Mouse (Mus musculus) limb, embryonic 13.5 days (tissue): Measurements from ENCODE around the gene Boc. TPM values are rescaled to one million over a fixed set of nuclear protein-coding genes. Genes with fewer than 3 reads are reported as not detected.

Experiments
- ATAC-seq: fragments of 200-750 bp; cut with Nextera tagmentation; 2 replicates; pipeline ENCODE4 v1.8.0; 2017; ENCODE audit warnings: low read depth, moderate number of reproducible peaks, moderate TSS enrichment; ENCODE audit not compliant: low FRiP score
- H3K27ac ChIP-seq: fragments of 300-500 bp; sonication (generic); 2 replicates; pipeline ENCODE4 v1.5.1; 2015; ENCODE audit warnings: inconsistent platforms, mild to moderate bottlenecking, moderate library complexity
- H3K27me3 ChIP-seq: fragments of 300-500 bp; sonication (generic); 2 replicates; pipeline ENCODE4 v1.6.1; 2015; ENCODE audit warnings: mild to moderate bottlenecking, inconsistent platforms
- H3K36me3 ChIP-seq: fragments of 300-500 bp; sonication (generic); 2 replicates; pipeline ENCODE4 v1.6.1; 2015; ENCODE audit warnings: inconsistent platforms, mild to moderate bottlenecking, moderate library complexity
- H3K4me1 ChIP-seq: fragments of 300-500 bp; sonication (generic); 2 replicates; pipeline ENCODE4 v1.6.1; 2015; ENCODE audit warnings: inconsistent platforms
- H3K4me2 ChIP-seq: fragments of 300-500 bp; sonication (generic); replicated peaks from 2 replicates; pipeline ENCODE4 v1.6.1; 2015; ENCODE audit warnings: inconsistent platforms, mild to moderate bottlenecking, moderate library complexity
- H3K4me3 ChIP-seq: fragments of 300-500 bp; sonication (generic); 2 replicates; pipeline ENCODE4 v1.5.1; 2015; ENCODE audit warnings: moderate library complexity, mild to moderate bottlenecking, inconsistent platforms
- H3K9ac ChIP-seq: fragments of 300-500 bp; sonication (generic); 2 replicates; pipeline ENCODE4 v1.6.1; 2015; ENCODE audit warnings: mild to moderate bottlenecking, inconsistent platforms
- H3K9me3 ChIP-seq: fragments of 300-500 bp; sonication (generic); 2 replicates; pipeline ENCODE4 v1.6.1; 2016; ENCODE audit warnings: inconsistent platforms
- WGBS: fragments of 180-500 bp; shearing (Covaris S2); methylation state at CpG from one replicate; pipeline ENCODE4 v1.1.7; 2015; 5-methylcytosine and 5-hydroxymethylcytosine counted together
- polyA plus RNA-seq: library from polyadenylated mRNA; unstranded; fragments of >200 nt; fragmentation: Nextera tagmentation; extraction: Ambion mirVana; gene quantifications from 2 replicates; pipeline ENCODE4 v1.2.1, GENCODE M21; 2015

Gene Boc
- polyA plus RNA-seq, 1 experiment from 2014 or later, result 63.5 TPM

DNA sequence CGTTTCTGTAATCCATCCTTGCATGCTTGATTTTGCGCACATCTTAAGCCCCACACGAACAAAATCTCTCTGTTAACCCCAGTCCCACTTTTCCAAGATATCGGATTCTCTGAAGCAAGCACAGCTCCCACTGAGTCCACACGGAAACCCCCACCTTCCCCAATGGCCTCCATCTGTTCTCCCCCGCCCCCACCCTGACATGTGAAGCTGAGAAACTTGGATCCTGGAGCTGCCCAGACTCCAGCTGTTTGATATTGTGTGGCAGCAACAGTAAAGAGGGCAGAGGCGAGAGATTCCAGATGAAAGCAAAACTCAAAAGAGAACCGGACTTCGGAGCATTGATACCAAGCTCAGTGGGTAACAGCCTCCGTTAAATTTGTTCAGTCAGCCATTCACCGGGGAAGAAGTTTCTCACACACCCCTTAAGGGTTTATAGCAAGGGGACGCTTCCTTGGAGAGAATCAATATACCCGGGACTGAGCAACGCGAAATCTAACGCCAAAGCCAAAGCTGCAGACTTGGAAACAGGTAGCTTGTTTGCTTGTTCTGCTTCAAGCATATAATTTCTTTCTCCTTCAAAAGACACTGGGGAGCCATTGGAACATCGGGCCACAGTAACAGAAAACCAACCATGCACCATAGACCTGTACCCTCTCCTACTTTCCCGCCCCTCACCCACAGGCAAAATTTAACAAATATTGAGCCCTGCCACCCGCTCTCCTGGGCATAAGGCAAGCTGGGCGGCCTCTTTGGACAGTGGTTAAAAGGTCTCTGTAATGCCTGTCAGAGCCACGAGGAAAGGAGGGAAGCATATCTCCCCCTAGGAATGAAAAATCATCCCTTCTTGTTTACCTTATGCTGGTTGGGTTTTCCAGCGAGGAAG, 6.9 kb upstream of the Boc start:
- peak; percentile 74 for ATAC-seq
- peak overlapping the region; percentile 25 for H3K4me3 ChIP-seq
- H3K4me1 ChIP-seq, result peaks cover 21% of the 10 kb centered on the region
- H3K4me2 ChIP-seq, result peak overlapping the region; percentile 62
- H3K9me3 ChIP-seq, result no peaks in the 10 kb centered on the region
- peak overlapping the region; percentile 43; the same call in 1 of the 2 replicates for H3K9ac ChIP-seq
- H3K27ac ChIP-seq, result peak overlapping the region; percentile 55; the same call in 1 of the 2 replicates
- 24% methylated on average over 22 of the region's 22 CpGs for WGBS
- H3K27me3 ChIP-seq, result no peaks in the 10 kb centered on the region
- no peaks in the 10 kb centered on the region for H3K36me3 ChIP-seq

DNA sequence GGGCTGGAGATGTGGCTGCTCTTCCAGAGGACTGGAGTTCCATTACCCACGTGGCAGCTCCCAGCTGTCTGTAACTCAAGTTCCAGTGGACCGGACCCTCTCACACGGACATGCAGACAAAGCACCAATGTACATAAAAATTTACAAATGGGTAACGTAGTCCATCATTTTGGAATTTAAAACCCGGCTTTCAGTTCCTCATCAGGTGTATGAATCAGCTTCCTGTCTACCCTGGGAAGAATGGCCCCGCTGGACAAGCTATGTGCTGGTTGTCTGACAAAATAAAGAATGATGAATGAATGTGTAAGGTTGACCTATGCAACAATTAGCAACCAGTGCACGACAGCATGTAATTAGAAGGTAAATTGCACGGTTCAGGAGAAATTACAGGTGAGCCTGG, 5.7 kb upstream of the Boc start:
- ATAC-seq, result no peak; the same call in 1 of the 2 replicates
- Histone ChIP-seq H3K4me1 (peaks cover 26% of the 10 kb centered on the region), H3K27me3 (no peaks in the 10 kb centered on the region), H3K4me2 (no peak overlapping the region), H3K9ac (no peak overlapping the region), H3K4me3 (no peak overlapping the region), H3K27ac (no peak overlapping the region), H3K9me3 (no peaks in the 10 kb centered on the region), H3K36me3 (no peaks in the 10 kb centered on the region)
- WGBS, result 59% methylated on average over 8 of the region's 8 CpGs

DNA sequence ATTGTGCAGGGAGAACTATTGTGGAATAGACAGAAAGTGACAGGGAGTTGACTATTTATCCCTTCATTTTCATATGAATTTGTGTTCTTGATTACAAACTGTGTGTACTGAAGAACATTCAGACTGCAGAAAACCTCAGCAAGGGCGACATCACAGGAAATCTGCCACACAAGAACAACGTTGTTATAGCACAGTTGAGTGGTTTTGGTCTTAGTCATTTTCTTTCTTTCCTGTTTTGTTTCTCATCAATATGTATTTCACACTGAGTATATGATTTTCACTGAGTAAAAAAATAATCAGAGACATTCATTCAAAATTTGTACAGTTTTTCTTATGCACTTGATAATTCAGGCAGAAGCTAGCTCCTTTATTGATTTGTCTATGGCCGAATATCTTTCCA, 3.4 kb upstream of the Boc start:
- 80% methylated on average over 3 of the region's 3 CpGs for WGBS

DNA sequence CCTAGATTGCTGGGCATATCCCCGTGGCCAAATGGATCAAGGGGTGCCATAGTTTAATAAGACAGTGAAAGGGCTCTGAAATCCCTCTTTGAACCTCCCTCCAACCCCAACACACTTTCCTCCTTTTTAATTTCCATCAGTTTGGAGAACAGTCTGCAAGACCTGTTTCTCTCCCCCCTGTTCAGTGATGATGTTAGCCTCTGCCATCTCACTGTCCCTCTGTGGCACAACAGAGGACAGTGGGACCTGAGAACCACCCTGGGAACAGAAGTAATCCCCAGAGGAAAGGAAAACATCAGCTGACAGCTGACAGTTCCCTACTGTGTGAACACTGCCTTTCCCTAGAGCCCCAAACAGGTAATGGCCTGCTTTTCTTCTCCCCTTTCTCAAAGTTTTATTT, 1.5 kb upstream of the Boc start:
- WGBS, result 21% methylated on average over 1 of the region's 1 CpGs
- Histone ChIP-seq H3K4me1 (peaks cover 35% of the 10 kb centered on the region), H3K4me2 (no peak overlapping the region), H3K27ac (no peak overlapping the region), H3K27me3 (no peaks in the 10 kb centered on the region), H3K4me3 (no peak overlapping the region), H3K36me3 (no peaks in the 10 kb centered on the region), H3K9ac (no peak overlapping the region), H3K9me3 (no peaks in the 10 kb centered on the region)
- no peak for ATAC-seq

More for the DNA sequence above, 3.4 kb upstream of the Boc start:
- peaks cover 31% of the 10 kb centered on the region for H3K4me1 ChIP-seq
- H3K4me2 ChIP-seq, result no peak overlapping the region
- H3K27me3 ChIP-seq, result no peaks in the 10 kb centered on the region
- no peaks in the 10 kb centered on the region for H3K9me3 ChIP-seq
- H3K9ac ChIP-seq, result no peak overlapping the region
- no peak overlapping the region for H3K27ac ChIP-seq
- no peak overlapping the region for H3K4me3 ChIP-seq
- H3K36me3 ChIP-seq, result no peaks in the 10 kb centered on the region
- no peak for ATAC-seq

DNA sequence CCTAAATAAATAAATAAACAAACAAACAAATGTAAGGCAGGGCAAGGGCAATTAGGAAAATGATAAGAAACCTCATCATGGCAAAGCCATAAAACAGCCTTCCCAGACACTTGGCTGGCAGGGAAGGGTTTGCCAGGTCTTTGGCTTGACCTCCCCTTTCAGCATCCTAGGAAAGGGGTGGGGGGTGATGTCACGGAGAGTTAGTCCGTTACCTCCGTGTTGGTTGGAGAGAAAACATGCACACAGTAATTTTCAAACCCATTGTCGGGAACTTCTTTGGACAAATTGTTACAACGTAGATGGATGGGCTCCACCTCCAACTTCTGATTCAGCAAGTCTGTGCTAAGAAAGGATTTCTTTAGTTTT, 616 bp upstream of the Boc start:
- Histone ChIP-seq H3K4me1 (peaks cover 35% of the 10 kb centered on the region), H3K36me3 (no peaks in the 10 kb centered on the region), H3K4me3 (peak overlapping the region; percentile 98), H3K27ac (peak overlapping the region; percentile 99; the same call in 1 of the 2 replicates), H3K9ac (0 out of 2 replicates have a peak overlapping the region, but pooled peaks have one; percentile 100), H3K27me3 (no peaks in the 10 kb centered on the region), H3K9me3 (no peaks in the 10 kb centered on the region), H3K4me2 (peak overlapping the region; percentile 71)
- WGBS, result 9% methylated on average over 5 of the region's 5 CpGs
- ATAC-seq, result no peak

DNA sequence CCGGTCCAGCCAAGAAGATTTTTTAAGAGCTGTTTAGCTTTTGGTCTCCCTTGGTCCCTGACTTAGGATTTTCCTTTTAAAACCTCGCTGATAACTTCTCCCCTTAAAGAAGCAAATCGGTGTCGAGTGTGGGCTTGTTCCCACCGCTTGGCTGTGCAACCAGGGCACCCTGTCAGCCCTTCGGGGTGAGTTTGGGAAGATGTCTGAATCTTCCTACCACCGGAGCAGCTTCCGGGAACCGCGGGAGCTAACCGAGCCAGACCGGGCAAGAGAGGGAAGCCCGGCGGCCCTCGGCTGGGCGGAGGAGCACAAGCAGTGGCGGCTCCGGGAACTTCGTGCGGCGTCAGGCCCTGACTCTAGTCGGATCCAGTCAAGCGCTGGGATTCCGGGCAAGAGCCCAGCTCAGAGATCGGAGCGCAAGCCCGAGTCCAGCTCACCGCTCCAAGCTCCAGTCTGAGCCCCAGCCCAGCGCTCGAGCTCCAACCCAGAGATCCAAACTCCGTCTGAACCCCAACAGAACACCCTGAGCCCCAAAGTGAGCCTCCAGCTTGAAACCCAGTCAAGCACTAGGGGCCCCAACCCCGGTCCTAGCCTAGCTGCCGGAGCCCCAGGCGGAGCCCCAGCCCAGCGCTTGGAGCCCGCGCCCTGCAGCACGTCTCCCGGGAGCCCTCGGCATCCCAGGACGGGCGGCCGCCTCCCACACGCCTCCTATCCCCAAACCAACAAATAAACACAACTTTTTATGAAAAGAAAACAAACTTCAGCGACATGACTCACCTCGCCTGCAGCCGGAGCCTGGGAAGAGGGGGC, 831 bp downstream of the Boc start:
- H3K4me2 ChIP-seq, result peak overlapping the region; percentile 71
- peak overlapping the region; percentile 100 for H3K9ac ChIP-seq
- ATAC-seq, result peak; percentile 61
- peaks cover 48% of the 10 kb centered on the region for H3K4me1 ChIP-seq
- under 1% methylated on average over 47 of the region's 47 CpGs for WGBS
- peak overlapping the region; percentile 99 for H3K27ac ChIP-seq
- no peaks in the 10 kb centered on the region for H3K27me3 ChIP-seq
- H3K4me3 ChIP-seq, result peak overlapping the region; percentile 98
- H3K9me3 ChIP-seq, result no peaks in the 10 kb centered on the region
- peaks cover 4% of the 10 kb centered on the region; the same call in 1 of the 2 replicates for H3K36me3 ChIP-seq

DNA sequence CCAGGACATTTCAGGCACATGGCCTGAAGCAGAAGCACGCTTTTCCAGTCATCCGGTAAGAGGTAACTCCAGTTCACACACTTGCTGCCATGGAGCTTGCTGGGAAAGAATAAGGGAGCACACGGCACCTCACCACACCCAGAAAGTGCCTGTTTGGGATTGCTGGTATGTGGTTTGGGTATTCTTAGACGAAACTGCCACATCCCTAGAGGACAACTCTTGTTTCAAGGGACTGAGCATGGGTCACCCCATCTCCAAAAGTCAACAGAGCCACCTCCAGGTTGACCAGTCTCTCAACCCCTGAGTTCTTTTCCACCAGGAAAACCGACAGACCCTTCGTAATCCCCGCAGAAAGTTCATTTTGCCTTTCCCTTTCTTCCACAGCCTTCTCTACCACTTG, 1.6 kb downstream of the Boc start:
- Histone ChIP-seq H3K9me3 (no peaks in the 10 kb centered on the region), H3K4me2 (peak overlapping the region; percentile 71), H3K4me3 (peak overlapping the region; percentile 98), H3K36me3 (peaks cover 4% of the 10 kb centered on the region; the same call in 1 of the 2 replicates), H3K27me3 (no peaks in the 10 kb centered on the region), H3K27ac (peak overlapping the region; percentile 99), H3K9ac (peak overlapping the region; percentile 100), H3K4me1 (peaks cover 55% of the 10 kb centered on the region)
- ATAC-seq, result no peak
- WGBS, result 16% methylated on average over 7 of the region's 7 CpGs

DNA sequence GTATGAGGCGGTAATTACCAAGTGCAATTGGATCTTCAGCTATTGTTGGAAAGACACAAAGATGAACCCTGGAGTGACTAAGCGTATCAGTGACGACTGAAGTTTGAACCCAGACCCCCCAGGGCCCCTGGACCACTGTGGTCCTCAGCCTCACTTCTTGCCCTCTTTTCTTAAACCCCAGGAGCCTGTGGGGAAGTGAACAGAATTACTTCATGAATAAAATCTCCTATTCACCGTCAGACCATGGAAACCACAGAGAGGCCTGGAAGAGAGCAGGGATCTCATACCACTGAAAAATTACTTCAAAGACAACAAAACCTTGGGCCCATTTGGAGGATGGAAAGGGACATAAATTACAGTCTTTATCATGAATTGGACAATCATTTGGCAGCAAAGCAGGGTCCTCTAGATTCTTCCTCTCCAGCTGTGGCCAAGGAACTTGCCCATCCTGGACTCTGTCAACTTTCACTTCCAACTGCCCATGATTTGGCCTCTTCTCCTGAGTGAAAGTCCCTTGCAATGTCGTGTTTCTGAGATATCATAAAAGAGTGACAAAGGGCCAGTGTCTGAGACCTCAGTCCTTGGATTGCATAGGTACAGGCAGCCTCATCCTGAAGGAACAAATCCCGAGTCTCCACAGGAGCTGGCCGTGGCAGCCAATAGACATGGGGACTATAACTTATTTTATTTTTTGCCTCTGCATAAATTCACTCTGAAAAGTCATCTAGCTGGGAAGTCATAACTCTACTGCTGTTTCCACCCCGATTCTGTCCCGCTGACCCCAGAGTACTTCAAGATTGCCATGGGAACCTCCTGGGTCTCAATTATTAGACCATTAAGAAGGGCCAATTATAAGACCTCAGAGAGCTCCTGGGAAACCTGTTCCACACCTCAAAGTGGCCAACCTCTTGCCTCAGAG, 2.6 kb downstream of the Boc start:
- H3K9me3 ChIP-seq, result no peaks in the 10 kb centered on the region
- H3K27me3 ChIP-seq, result no peaks in the 10 kb centered on the region
- no peak for ATAC-seq
- peak overlapping the region; percentile 98 for H3K4me3 ChIP-seq
- peak overlapping the region; percentile 100 for H3K9ac ChIP-seq
- H3K4me2 ChIP-seq, result peak overlapping the region; percentile 71
- H3K4me1 ChIP-seq, result peaks cover 66% of the 10 kb centered on the region
- 34% methylated on average over 9 of the region's 9 CpGs for WGBS
- peaks cover 10% of the 10 kb centered on the region; the same call in 1 of the 2 replicates for H3K36me3 ChIP-seq
- peak overlapping the region; percentile 99 for H3K27ac ChIP-seq

DNA sequence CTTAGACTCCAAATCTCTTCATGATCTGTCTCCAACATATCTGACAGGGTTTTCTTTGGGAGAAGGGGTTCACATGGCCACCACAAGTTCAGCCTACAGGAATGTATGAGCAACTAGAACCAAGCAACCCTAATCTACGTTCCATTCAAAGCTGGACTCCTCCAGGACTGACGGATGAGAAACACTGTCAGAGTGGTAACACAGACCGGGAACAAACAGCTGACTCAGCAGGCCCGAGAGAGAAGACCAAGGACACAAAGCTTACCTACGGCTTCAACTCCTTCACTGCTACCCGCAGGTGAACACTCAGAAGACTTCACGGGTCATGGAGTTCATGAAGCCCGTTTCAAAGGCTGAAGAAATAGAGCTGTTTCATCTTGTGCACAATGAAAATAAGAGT, 4.8 kb downstream of the Boc start:
- H3K27ac ChIP-seq, result peak overlapping the region; percentile 11; the same call in 1 of the 2 replicates
- no peak overlapping the region for H3K9ac ChIP-seq
- H3K4me3 ChIP-seq, result peak overlapping the region; percentile 31
- peak overlapping the region; percentile 60 for H3K4me2 ChIP-seq
- ATAC-seq, result no peak
- WGBS, result 66% methylated on average over 8 of the region's 8 CpGs
- peaks cover 77% of the 10 kb centered on the region for H3K4me1 ChIP-seq
- H3K27me3 ChIP-seq, result no peaks in the 10 kb centered on the region
- peaks cover 25% of the 10 kb centered on the region for H3K36me3 ChIP-seq
- H3K9me3 ChIP-seq, result no peaks in the 10 kb centered on the region

DNA sequence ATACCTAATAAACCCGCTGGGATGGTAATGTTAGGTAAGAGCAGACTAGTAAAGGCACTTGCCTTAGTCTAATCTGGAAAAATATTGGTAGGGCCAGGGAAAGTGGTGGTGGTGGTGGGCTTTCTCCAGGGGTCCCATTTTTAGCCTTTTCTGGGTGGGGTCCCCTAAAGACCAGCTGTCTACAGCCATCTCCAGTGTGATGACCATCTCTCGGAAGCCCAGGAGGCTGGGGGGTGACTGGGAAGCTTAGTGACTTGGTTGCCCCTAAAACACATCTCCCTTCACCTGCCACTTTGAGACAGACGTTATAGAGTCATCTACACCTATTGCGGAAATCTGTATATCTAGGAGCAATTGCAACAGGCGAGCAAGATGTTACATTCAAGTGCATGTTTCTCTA, 6.0 kb downstream of the Boc start:
- Histone ChIP-seq H3K36me3 (peaks cover 35% of the 10 kb centered on the region), H3K9ac (no peak overlapping the region), H3K4me2 (peak overlapping the region; percentile 60), H3K27me3 (no peaks in the 10 kb centered on the region), H3K9me3 (no peaks in the 10 kb centered on the region), H3K27ac (peak overlapping the region; percentile 10; the same call in 1 of the 2 replicates), H3K4me3 (peak overlapping the region; percentile 19; the same call in 1 of the 2 replicates), H3K4me1 (peaks cover 86% of the 10 kb centered on the region)
- ATAC-seq, result no peak
- WGBS, result 71% methylated on average over 5 of the region's 5 CpGs

DNA sequence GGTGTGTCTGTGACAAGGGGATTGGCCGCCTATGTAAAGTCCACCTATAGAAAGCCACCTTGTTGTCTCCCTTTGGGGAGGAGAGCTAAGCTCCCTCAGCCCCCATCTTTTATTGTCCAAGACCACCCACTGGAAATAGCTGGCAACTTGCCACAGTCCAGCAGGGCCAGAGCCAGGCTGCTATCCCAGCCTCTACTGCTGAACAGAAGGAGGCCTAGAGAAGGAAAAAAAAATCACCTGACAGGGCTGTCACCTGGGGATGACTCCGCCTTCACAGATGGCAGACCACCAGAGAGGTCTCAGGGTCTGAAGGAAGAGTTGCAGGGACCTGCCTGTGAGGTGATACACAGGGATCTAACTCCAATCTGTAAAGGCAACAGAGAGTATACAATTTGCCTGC, 6.7 kb downstream of the Boc start:
- H3K9ac ChIP-seq, result 0 out of 2 replicates have a peak overlapping the region, but pooled peaks have one; percentile 5
- H3K27me3 ChIP-seq, result no peaks in the 10 kb centered on the region
- no peak for ATAC-seq
- peak overlapping the region; percentile 65 for H3K27ac ChIP-seq
- peak overlapping the region; percentile 19 for H3K4me3 ChIP-seq
- peak overlapping the region; percentile 60 for H3K4me2 ChIP-seq
- H3K36me3 ChIP-seq, result peaks cover 40% of the 10 kb centered on the region
- H3K4me1 ChIP-seq, result peaks cover 92% of the 10 kb centered on the region
- WGBS, result 57% methylated on average over 2 of the region's 2 CpGs
- no peaks in the 10 kb centered on the region for H3K9me3 ChIP-seq
